Mouse (Mus musculus): ENCODE results near the gene Zfp74.
"Not testable (repeated sequence)": the region's sequence is repeated elsewhere in the genome, so short reads cannot be mapped to it uniquely, and the experiment has no call there.

The Zfp74 gene

GRCm38 (mm10) chr7:29953513-29954401 lies at the start of gene Zfp74:
Gene Zfp74 (minus strand): TSS chr7:29954089.
- DNase-seq (ENCODE audit: low read depth): peak; percentile 92

- DNase-seq (ENCODE audit: low read depth): no peak
Measured at GRCm38 (mm10) chr7:30000601-30001000, 46.7 kb upstream of the Zfp74 start.

GRCm38 (mm10) chr7:29995134-29995533 lies 41.2 kb upstream of the Zfp74 start:
- DNase-seq (ENCODE audit: low read depth): peak; percentile 48

- no peak for DNase-seq (ENCODE audit: low read depth)
Measured at GRCm38 (mm10) chr7:29993340-29993739, 39.5 kb upstream of the Zfp74 start.

GRCm38 (mm10) chr7:29992698-29993097 lies 38.8 kb upstream of the Zfp74 start:
- no peak for DNase-seq (ENCODE audit: low read depth)

- DNase-seq (ENCODE audit: low read depth): no peak
Measured at GRCm38 (mm10) chr7:29989031-29989430, 35.1 kb upstream of the Zfp74 start.

- no peak for DNase-seq (ENCODE audit: low read depth)
Measured at GRCm38 (mm10) chr7:29987551-29987950, 33.7 kb upstream of the Zfp74 start.

- no peak for DNase-seq (ENCODE audit: low read depth)
Measured at GRCm38 (mm10) chr7:29986101-29986500, 32.2 kb upstream of the Zfp74 start.

GRCm38 (mm10) chr7:29983690-29984380 lies 29.9 kb upstream of the Zfp74 start, which contains the start of gene Zfp568:
Gene Zfp568 (plus strand): TSS chr7:29983955.
- peak; percentile 94 for DNase-seq (ENCODE audit: low read depth)

- no peak for DNase-seq (ENCODE audit: low read depth)
Measured at GRCm38 (mm10) chr7:29983340-29983689, 29.4 kb upstream of the Zfp74 start.

GRCm38 (mm10) chr7:29982931-29983330 lies 29.0 kb upstream of the Zfp74 start:
- peak; percentile 51 for DNase-seq (ENCODE audit: low read depth)

- DNase-seq (ENCODE audit: low read depth): peak; percentile 9
Measured at GRCm38 (mm10) chr7:29982341-29982740, 28.5 kb upstream of the Zfp74 start.

GRCm38 (mm10) chr7:29981860-29982259 lies 28.0 kb upstream of the Zfp74 start:
- DNase-seq (ENCODE audit: low read depth): no peak

- peak; percentile 48 for DNase-seq (ENCODE audit: low read depth)
Measured at GRCm38 (mm10) chr7:29981455-29981854, 27.6 kb upstream of the Zfp74 start.

GRCm38 (mm10) chr7:29980761-29981160 lies 26.9 kb upstream of the Zfp74 start:
- DNase-seq (ENCODE audit: low read depth): no peak

- no peak for DNase-seq (ENCODE audit: low read depth)
Measured at GRCm38 (mm10) chr7:29970686-29971085, 16.8 kb upstream of the Zfp74 start.

GRCm38 (mm10) chr7:29965115-29965810 lies 11.4 kb upstream of the Zfp74 start:
- not testable (repeated sequence) for DNase-seq (ENCODE audit: low read depth)

GRCm38 (mm10) chr7:29959004-29959403 lies 5.1 kb upstream of the Zfp74 start:
- no peak for DNase-seq (ENCODE audit: low read depth)

- no peak for DNase-seq (ENCODE audit: low read depth)
Measured at GRCm38 (mm10) chr7:29958125-29958724, 4.3 kb upstream of the Zfp74 start.

GRCm38 (mm10) chr7:29956257-29956656 lies 2.4 kb upstream of the Zfp74 start:
- DNase-seq (ENCODE audit: low read depth): no peak

- peak; percentile 83 for DNase-seq (ENCODE audit: low read depth)
Measured at GRCm38 (mm10) chr7:29954731-29955130, 842 bp upstream of the Zfp74 start.

- DNase-seq (ENCODE audit: low read depth): no peak
Measured at GRCm38 (mm10) chr7:29953086-29953485, 803 bp downstream of the Zfp74 start.
